Mouse (Mus musculus): ENCODE results near the gene Mtmr14. TPM values are rescaled to one million over a fixed set of nuclear protein-coding genes. Genes with fewer than 3 reads are reported as not detected.

The Mtmr14 gene
- polyA plus RNA-seq, 1 experiment from 2014 or later = 48.1 TPM

- H3K4me1 ChIP-seq = no peaks in the 10 kb centered on the region
- peaks cover 45% of the 10 kb centered on the region for H3K36me3 ChIP-seq
- WGBS = 97% methylated on average over 2 of the region's 2 CpGs
- no peak overlapping the region for H3K27ac ChIP-seq (replicated peaks)
- H3K4me2 ChIP-seq (replicated peaks) = no peak overlapping the region
- no peak for ATAC-seq (ENCODE audit: low FRiP score, low read depth)
- no peaks in the 10 kb centered on the region for H3K27me3 ChIP-seq
- no peak overlapping the region for H3K4me3 ChIP-seq
- H3K9ac ChIP-seq (replicated peaks) = no peak overlapping the region
- H3K9me3 ChIP-seq = no peaks in the 10 kb centered on the region
Measured at GRCm38 (mm10) chr6:113245585-113245984, 7.9 kb downstream of the Mtmr14 start.

GRCm38 (mm10) chr6:113250786-113251185 lies 13.1 kb downstream of the Mtmr14 start:
- no peak overlapping the region for H3K4me2 ChIP-seq (replicated peaks)
- no peak overlapping the region for H3K4me3 ChIP-seq
- ATAC-seq (ENCODE audit: low FRiP score, low read depth) = no peak
- no peaks in the 10 kb centered on the region for H3K4me1 ChIP-seq
- H3K27me3 ChIP-seq = no peaks in the 10 kb centered on the region
- H3K36me3 ChIP-seq = peaks cover 54% of the 10 kb centered on the region
- no peak overlapping the region for H3K27ac ChIP-seq (replicated peaks)
- 89% methylated on average over 5 of the region's 5 CpGs for WGBS
- H3K9ac ChIP-seq (replicated peaks) = no peak overlapping the region
- H3K9me3 ChIP-seq = no peaks in the 10 kb centered on the region

- Histone ChIP-seq H3K4me1 (no peaks in the 10 kb centered on the region), H3K9ac (replicated peaks) (no peak overlapping the region), H3K27ac (replicated peaks) (no peak overlapping the region), H3K4me3 (no peak overlapping the region), H3K36me3 (peaks cover 64% of the 10 kb centered on the region), H3K27me3 (no peaks in the 10 kb centered on the region), H3K9me3 (no peaks in the 10 kb centered on the region), H3K4me2 (replicated peaks) (no peak overlapping the region)
- no peak for ATAC-seq (ENCODE audit: low FRiP score, low read depth)
Measured at GRCm38 (mm10) chr6:113251921-113252320, 14.3 kb downstream of the Mtmr14 start.

GRCm38 (mm10) chr6:113254899-113255298 lies 17.3 kb downstream of the Mtmr14 start:
- Histone ChIP-seq H3K27me3 (no peaks in the 10 kb centered on the region), H3K36me3 (peaks cover 87% of the 10 kb centered on the region)

GRCm38 (mm10) chr6:113261174-113261858 lies 23.7 kb downstream of the Mtmr14 start:
- H3K9me3 ChIP-seq = no peaks in the 10 kb centered on the region
- H3K27me3 ChIP-seq = no peaks in the 10 kb centered on the region
- no peak overlapping the region for H3K4me2 ChIP-seq (replicated peaks)
- no peak overlapping the region for H3K27ac ChIP-seq (replicated peaks)
- no peaks in the 10 kb centered on the region for H3K4me1 ChIP-seq
- H3K36me3 ChIP-seq = peaks cover 94% of the 10 kb centered on the region
- no peak for ATAC-seq (ENCODE audit: low FRiP score, low read depth)
- no peak overlapping the region for H3K4me3 ChIP-seq
- 89% methylated on average over 8 of the region's 8 CpGs for WGBS
- no peak overlapping the region for H3K9ac ChIP-seq (replicated peaks)

More at GRCm38 (mm10) chr6:113254899-113255298, 17.3 kb downstream of the Mtmr14 start:
- Histone ChIP-seq H3K9ac (replicated peaks) (no peak overlapping the region), H3K4me3 (no peak overlapping the region), H3K9me3 (no peaks in the 10 kb centered on the region), H3K4me1 (no peaks in the 10 kb centered on the region), H3K4me2 (replicated peaks) (no peak overlapping the region), H3K27ac (replicated peaks) (no peak overlapping the region)
- no peak for ATAC-seq (ENCODE audit: low FRiP score, low read depth)

- no peak overlapping the region for H3K9ac ChIP-seq (replicated peaks)
- no peaks in the 10 kb centered on the region for H3K27me3 ChIP-seq
- no peaks in the 10 kb centered on the region for H3K4me1 ChIP-seq
- ATAC-seq (ENCODE audit: low FRiP score, low read depth) = no peak
- no peaks in the 10 kb centered on the region for H3K9me3 ChIP-seq
- no peak overlapping the region for H3K27ac ChIP-seq (replicated peaks)
- H3K4me2 ChIP-seq (replicated peaks) = no peak overlapping the region
- H3K4me3 ChIP-seq = no peak overlapping the region
- H3K36me3 ChIP-seq = peaks cover 95% of the 10 kb centered on the region
- 93% methylated on average over 6 of the region's 6 CpGs for WGBS
Measured at GRCm38 (mm10) chr6:113263531-113263930, 25.9 kb downstream of the Mtmr14 start.

- H3K4me2 ChIP-seq (replicated peaks) = no peak overlapping the region
- H3K27ac ChIP-seq (replicated peaks) = no peak overlapping the region
- H3K4me1 ChIP-seq = no peaks in the 10 kb centered on the region
- no peak for ATAC-seq (ENCODE audit: low FRiP score, low read depth)
- H3K27me3 ChIP-seq = no peaks in the 10 kb centered on the region
- WGBS = 93% methylated on average over 8 of the region's 8 CpGs
- H3K9ac ChIP-seq (replicated peaks) = no peak overlapping the region
- no peak overlapping the region for H3K4me3 ChIP-seq
- H3K36me3 ChIP-seq = peaks cover 95% of the 10 kb centered on the region
- no peaks in the 10 kb centered on the region for H3K9me3 ChIP-seq
Measured at GRCm38 (mm10) chr6:113264429-113264828, 26.8 kb downstream of the Mtmr14 start.

- H3K27me3 ChIP-seq = no peaks in the 10 kb centered on the region
- H3K4me3 ChIP-seq = no peak overlapping the region
- ATAC-seq (ENCODE audit: low FRiP score, low read depth) = no peak
- H3K4me1 ChIP-seq = no peaks in the 10 kb centered on the region
- H3K9me3 ChIP-seq = no peaks in the 10 kb centered on the region
- H3K9ac ChIP-seq (replicated peaks) = no peak overlapping the region
- H3K4me2 ChIP-seq (replicated peaks) = no peak overlapping the region
- peaks cover 93% of the 10 kb centered on the region for H3K36me3 ChIP-seq
- no peak overlapping the region for H3K27ac ChIP-seq (replicated peaks)
- 87% methylated on average over 7 of the region's 7 CpGs for WGBS
Measured at GRCm38 (mm10) chr6:113266996-113267655, 29.5 kb downstream of the Mtmr14 start.

- peaks cover 93% of the 10 kb centered on the region for H3K36me3 ChIP-seq
- no peaks in the 10 kb centered on the region for H3K9me3 ChIP-seq
- H3K4me2 ChIP-seq (replicated peaks) = no peak overlapping the region
- no peak for ATAC-seq (ENCODE audit: low FRiP score, low read depth)
- H3K4me1 ChIP-seq = no peaks in the 10 kb centered on the region
- no peaks in the 10 kb centered on the region for H3K27me3 ChIP-seq
- no peak overlapping the region for H3K27ac ChIP-seq (replicated peaks)
- no peak overlapping the region for H3K4me3 ChIP-seq
- WGBS = 90% methylated on average over 1 of the region's 1 CpGs
- no peak overlapping the region for H3K9ac ChIP-seq (replicated peaks)
Measured at GRCm38 (mm10) chr6:113267988-113268387, 30.3 kb downstream of the Mtmr14 start.

- H3K27me3 ChIP-seq = no peaks in the 10 kb centered on the region
- no peak overlapping the region for H3K9ac ChIP-seq (replicated peaks)
- no peaks in the 10 kb centered on the region for H3K4me1 ChIP-seq
- H3K4me2 ChIP-seq (replicated peaks) = no peak overlapping the region
- no peak overlapping the region for H3K27ac ChIP-seq (replicated peaks)
- H3K36me3 ChIP-seq = peaks cover 79% of the 10 kb centered on the region
- 85% methylated on average over 3 of the region's 3 CpGs for WGBS
- H3K4me3 ChIP-seq = no peak overlapping the region
- ATAC-seq (ENCODE audit: low FRiP score, low read depth) = no peak
- no peaks in the 10 kb centered on the region for H3K9me3 ChIP-seq
Measured at GRCm38 (mm10) chr6:113272365-113272764, 34.7 kb downstream of the Mtmr14 start.

GRCm38 (mm10) chr6:113276846-113277245 lies 39.2 kb downstream of the Mtmr14 start:
- WGBS = 82% methylated on average over 4 of the region's 4 CpGs
- no peaks in the 10 kb centered on the region for H3K9me3 ChIP-seq
- peaks cover 2% of the 10 kb centered on the region for H3K4me1 ChIP-seq
- H3K36me3 ChIP-seq = peaks cover 60% of the 10 kb centered on the region
- H3K4me2 ChIP-seq (replicated peaks) = no peak overlapping the region
- H3K4me3 ChIP-seq = no peak overlapping the region
- peaks cover 14% of the 10 kb centered on the region for H3K27me3 ChIP-seq
- H3K9ac ChIP-seq (replicated peaks) = no peak overlapping the region
- H3K27ac ChIP-seq (replicated peaks) = no peak overlapping the region
- ATAC-seq (ENCODE audit: low FRiP score, low read depth) = no peak

GRCm38 (mm10) chr6:113281676-113282075 lies 44.0 kb downstream of the Mtmr14 start:
- peaks cover 27% of the 10 kb centered on the region for H3K36me3 ChIP-seq

More at GRCm38 (mm10) chr6:113281676-113282075, 44.0 kb downstream of the Mtmr14 start:
- H3K4me1 ChIP-seq = peaks cover 15% of the 10 kb centered on the region
- H3K4me3 ChIP-seq = peak overlapping the region; percentile 34; the same call in 1 of the 2 replicates
- no peak overlapping the region for H3K27ac ChIP-seq (replicated peaks)
- no peaks in the 10 kb centered on the region for H3K9me3 ChIP-seq
- H3K27me3 ChIP-seq = peaks cover 49% of the 10 kb centered on the region
- H3K9ac ChIP-seq (replicated peaks) = 0 out of 2 replicates have a peak overlapping the region, but pooled peaks have one; percentile 29
- 69% methylated on average over 6 of the region's 6 CpGs for WGBS
- peak; percentile 39; the same call in 1 of the 2 replicates for ATAC-seq (ENCODE audit: low FRiP score, low read depth)
- H3K4me2 ChIP-seq (replicated peaks) = peak overlapping the region; percentile 53

All from midbrain, embryonic 12.5 days (tissue).